Mouse (Mus musculus): ENCODE data around the gene Chaf1a. TPM values are rescaled to one million over a fixed set of nuclear protein-coding genes. Genes with fewer than 3 reads are reported as not detected.

The Chaf1a gene
- total and polyA plus RNA-seq, 3 experiments: 49.5 to 116 TPM; not detected in 1

DNA sequence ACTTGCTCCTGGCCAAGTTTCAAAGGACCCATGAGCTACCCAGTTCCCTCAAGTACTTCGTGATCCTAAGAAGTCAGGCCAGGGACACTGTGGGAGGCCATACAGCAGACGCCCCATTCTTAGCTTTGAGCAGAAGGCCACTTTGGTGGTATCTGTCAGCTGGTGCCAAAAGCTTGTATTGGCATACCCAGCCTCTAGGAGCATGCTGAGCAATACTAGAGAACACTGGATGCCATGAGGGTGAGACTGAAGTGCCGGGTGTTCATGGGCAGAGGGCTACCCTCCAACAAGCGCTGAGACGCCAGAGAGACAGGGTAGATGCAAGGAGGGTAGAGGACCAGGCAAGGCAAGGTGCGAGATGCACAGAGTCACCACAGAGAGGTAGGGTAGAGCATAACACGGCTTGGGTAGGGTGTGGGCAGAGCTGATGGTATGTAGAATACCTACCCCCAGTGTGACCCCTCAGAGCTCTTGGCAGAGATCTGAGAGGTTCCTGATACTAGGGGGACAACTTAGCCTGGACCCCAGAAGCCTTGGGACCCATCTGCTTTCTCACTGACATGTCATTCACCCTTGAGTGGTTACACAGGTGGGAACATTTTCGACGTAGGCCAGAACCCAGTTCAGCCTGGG, 9.9 kb upstream of the Chaf1a start:
- H3K9me3 ChIP-seq (replicated peaks; ENCODE audit: insufficient read depth, low read length): no peaks in the 10 kb centered on the region
- H3K27me3 ChIP-seq (ENCODE audit: control insufficient read depth in 1 of 2, insufficient read depth in 2 of 2, low read length in 2 of 2): no peaks in the 10 kb centered on the region
- no peak for TF ChIP-seq KAT2A (conservative IDR thresholded peaks at IDR 0.05; ENCODE audit: low read depth, low read length)
- no peak for TF ChIP-seq GATA1 (IDR thresholded peaks at IDR 0.05; ENCODE audit: low read depth, low read length)
- no peak for TF ChIP-seq CHD1 (IDR thresholded peaks at IDR 0.05; ENCODE audit: low read depth, low read length)
- TF ChIP-seq UBTF (IDR thresholded peaks at IDR 0.05; ENCODE audit: borderline replicate concordance, insufficient read depth, low read depth, low read length): no peak
- TF ChIP-seq SMC3 (IDR thresholded peaks at IDR 0.05; ENCODE audit: low read depth, low read length): no peak
- peaks cover 18 to 32% of the 10 kb centered on the region in 2 experiments for H3K4me1 ChIP-seq (ENCODE audit: control insufficient read depth in 1 of 2, insufficient read depth in 2 of 2, low read length in 2 of 2)
- H3K79me2 ChIP-seq (ENCODE audit: control insufficient read depth, insufficient read depth, low read length, poor library complexity): peaks cover 79% of the 10 kb centered on the region
- peak overlapping the region; percentile 41; the same call in 1 of the 2 replicates for H3K9ac ChIP-seq (ENCODE audit: control insufficient read depth, low read depth, low read length, poor library complexity, severe bottlenecking)
- H3K4me3 ChIP-seq (ENCODE audit: control insufficient read depth in 1 of 2, insufficient read depth in 1 of 2, low read depth in 2 of 2, low read length in 2 of 2): no peak overlapping the region
- peak overlapping the region; percentile 73 for H3K27ac ChIP-seq (ENCODE audit: control insufficient read depth, low read depth, low read length)
- no peak for DNase-seq (ENCODE audit: low read depth, low spot score)
- peaks cover 15 to 33% of the 10 kb centered on the region in 2 experiments for H3K36me3 ChIP-seq (ENCODE audit: control insufficient read depth in 1 of 2, insufficient read depth in 2 of 2, low read length in 2 of 2)

DNA sequence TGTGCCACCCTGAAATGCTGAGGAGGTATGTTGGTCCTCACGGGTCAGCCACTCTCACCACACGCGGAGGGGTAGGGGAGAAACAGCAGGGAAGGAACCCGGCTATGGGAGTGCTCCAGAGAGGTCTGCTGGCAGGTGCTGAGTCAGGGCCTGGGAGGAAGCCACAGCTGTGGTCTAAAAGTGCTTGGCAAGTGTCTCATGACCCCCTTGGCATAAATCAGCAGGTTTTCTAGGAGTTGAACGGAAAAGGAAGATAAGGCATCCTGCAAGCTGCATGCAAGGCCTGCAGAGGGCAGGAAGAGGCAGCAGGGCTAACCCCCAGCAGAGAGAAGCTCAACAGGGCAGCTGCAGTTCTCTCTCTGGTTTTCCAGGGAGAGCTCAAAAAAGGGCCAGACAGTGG, 9.3 kb upstream of the Chaf1a start:
- Histone ChIP-seq H3K27ac (ENCODE audit: control insufficient read depth, low read depth, low read length) (peak overlapping the region; percentile 74), H3K27me3 (ENCODE audit: control insufficient read depth in 1 of 2, insufficient read depth in 2 of 2, low read length in 2 of 2) (no peaks in the 10 kb centered on the region), H3K9me3 (replicated peaks; ENCODE audit: insufficient read depth, low read length) (no peaks in the 10 kb centered on the region), H3K79me2 (ENCODE audit: control insufficient read depth, insufficient read depth, low read length, poor library complexity) (peaks cover 85% of the 10 kb centered on the region), H3K9ac (ENCODE audit: control insufficient read depth, low read depth, low read length, poor library complexity, severe bottlenecking) (peak overlapping the region; percentile 44), H3K4me1 (ENCODE audit: control insufficient read depth in 1 of 2, insufficient read depth in 2 of 2, low read length in 2 of 2) (peaks cover 18 to 32% of the 10 kb centered on the region in 2 experiments), H3K36me3 (ENCODE audit: control insufficient read depth in 1 of 2, insufficient read depth in 2 of 2, low read length in 2 of 2) (peaks cover 15 to 34% of the 10 kb centered on the region in 2 experiments), H3K4me3 (ENCODE audit: control insufficient read depth in 1 of 2, insufficient read depth in 1 of 2, low read depth in 2 of 2, low read length in 2 of 2) (no peak overlapping the region)
- DNase-seq (ENCODE audit: low read depth, low spot score): peak; percentile 85
- TF ChIP-seq EP300 (IDR thresholded peaks at IDR 0.05; ENCODE audit: low read depth in 1 of 2, low read length in 2 of 2) (peak; percentile 66 to 84), ELF1 (IDR thresholded peaks at IDR 0.05; ENCODE audit: low read depth, low read length) (peak; percentile 57; the same call in 1 of the 2 replicates), TCF12 (IDR thresholded peaks at IDR 0.05; ENCODE audit: low read depth, low read length) (peak; percentile 89), NRF1 (IDR thresholded peaks at IDR 0.05; ENCODE audit: insufficient read depth, low read depth, low read length, poor library complexity, severe bottlenecking) (peak; percentile 14; the same call in 1 of the 2 replicates), MAZ (IDR thresholded peaks at IDR 0.05; ENCODE audit: low read depth, low read length) (peak; percentile 76), CTCF (IDR thresholded peaks at IDR 0.05 in 2 of 3, conservative IDR thresholded peaks at IDR 0.05 in 1 of 3; ENCODE audit: control insufficient read depth in 1 of 3, insufficient read depth in 1 of 3, low read depth in 2 of 3, low read length in 3 of 3, poor library complexity in 1 of 3, severe bottlenecking in 1 of 3) (peak in 2 of 3 experiments; percentile 30 to 37; a peak in 4 of 6 replicates), SMC3 (IDR thresholded peaks at IDR 0.05; ENCODE audit: low read depth, low read length) (no peak), GATA1 (IDR thresholded peaks at IDR 0.05; ENCODE audit: low read depth, low read length) (peak; percentile 64; the same call in 1 of the 2 replicates), CHD1 (IDR thresholded peaks at IDR 0.05; ENCODE audit: low read depth, low read length) (no peak), CHD2 (IDR thresholded peaks at IDR 0.05; ENCODE audit: low read length) (no peak), KAT2A (conservative IDR thresholded peaks at IDR 0.05; ENCODE audit: low read depth, low read length) (no peak; the same call in 1 of the 2 replicates), ETS1 (IDR thresholded peaks at IDR 0.05; ENCODE audit: low read depth, low read length) (peak; percentile 99), POLR2A (IDR thresholded peaks at IDR 0.05; ENCODE audit: control insufficient read depth in 1 of 2, insufficient read depth in 1 of 2, low read depth in 1 of 2, low read length in 2 of 2, poor library complexity in 1 of 2) (no peak), MYC (IDR thresholded peaks at IDR 0.05; ENCODE audit: low read depth, low read length) (0 out of 2 replicates have a peak, but pooled peaks have one; percentile 38), USF1 (IDR thresholded peaks at IDR 0.05; ENCODE audit: low read depth, low read length) (peak; percentile 65; the same call in 1 of the 2 replicates), MAFK (IDR thresholded peaks at IDR 0.05; ENCODE audit: borderline replicate concordance, low read depth, low read length) (peak; percentile 92), TBP (IDR thresholded peaks at IDR 0.05; ENCODE audit: low read depth, low read length) (peak; percentile 79), MXI1 (IDR thresholded peaks at IDR 0.05; ENCODE audit: low read depth, low read length) (peak; percentile 88), GABPA (IDR thresholded peaks at IDR 0.05; ENCODE audit: low read depth, low read length) (peak; percentile 78; the same call in 1 of the 2 replicates), ZMIZ1 (IDR thresholded peaks at IDR 0.05; ENCODE audit: low read depth, low read length) (no peak), SIN3A (IDR thresholded peaks at IDR 0.05; ENCODE audit: low read length) (peak; percentile 87), MEF2A (IDR thresholded peaks at IDR 0.05; ENCODE audit: extremely low read depth, insufficient replicate concordance, low read depth, low read length, poor library complexity, severe bottlenecking) (no peak), TAL1 (IDR thresholded peaks at IDR 0.05; ENCODE audit: low read length) (peak; percentile 48), ZNF384 (IDR thresholded peaks at IDR 0.05; ENCODE audit: low read depth, low read length) (no peak), BHLHE40 (IDR thresholded peaks at IDR 0.05; ENCODE audit: borderline replicate concordance, low read depth, low read length) (0 out of 2 replicates have a peak, but pooled peaks have one; percentile 56), HCFC1 (IDR thresholded peaks at IDR 0.05; ENCODE audit: low read depth, low read length) (peak; percentile 39; the same call in 1 of the 2 replicates), RCOR1 (IDR thresholded peaks at IDR 0.05; ENCODE audit: low read depth, low read length) (peak; percentile 75)

Measured in MEL (cell line).